Mouse (Mus musculus): ENCODE results near the gene Spata31d1a. TPM values are rescaled to one million over a fixed set of nuclear protein-coding genes. Genes with fewer than 3 reads are reported as not detected.
"Not testable (repeated sequence)": the region's sequence is repeated elsewhere in the genome, so short reads cannot be mapped to it uniquely, and the experiment has no call there.

The Spata31d1a gene
- total and polyA plus RNA-seq, 2 experiments from 2014 or later, result not detected

DNA sequence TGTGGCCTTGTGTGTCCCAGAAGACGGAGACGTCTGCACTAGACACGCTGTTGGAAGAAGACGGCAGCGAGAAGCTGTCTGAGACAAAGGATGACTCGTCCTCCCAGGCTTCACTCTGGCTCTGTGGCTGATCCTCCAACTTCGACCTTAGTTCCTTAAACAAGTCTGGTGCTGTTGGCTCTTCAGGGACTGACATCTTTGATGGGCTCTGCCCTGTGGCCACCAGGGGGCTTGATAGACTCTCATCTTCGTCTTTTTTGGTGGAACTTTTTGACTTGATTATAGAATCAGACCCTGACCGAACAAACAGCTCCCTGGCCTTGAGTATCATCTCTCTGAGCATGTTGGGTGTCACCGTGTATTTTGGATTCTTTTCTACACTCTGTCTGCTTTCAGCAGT is 31.6 kb upstream of the Spata31d1a start:
- 59% methylated on average over 10 of the region's 10 CpGs for WGBS
- Histone ChIP-seq H3K4me1 (ENCODE audit: control insufficient read depth, insufficient read depth) (peaks cover 7% of the 10 kb centered on the region), H3K4me3 (ENCODE audit: low read depth, low read length) (no peak overlapping the region), H3K9me3 (replicated peaks; ENCODE audit: control insufficient read depth, low read length) (no peaks in the 10 kb centered on the region), H3K4me2 (ENCODE audit: low read depth, low read length) (no peak overlapping the region), H3K27me3 (ENCODE audit: control insufficient read depth, insufficient read depth, low read length) (no peaks in the 10 kb centered on the region), H3K27ac (ENCODE audit: low read depth) (no peak overlapping the region), H3K36me3 (replicated peaks; ENCODE audit: control insufficient read depth, insufficient read depth, low read length) (no peaks in the 10 kb centered on the region), H3K9ac (replicated peaks; ENCODE audit: low read depth, low read length) (no peak overlapping the region)
- no peak for DNase-seq (ENCODE audit: low spot score)
- ATAC-seq (ENCODE audit: insufficient read depth, low read depth), result no peak
- TF ChIP-seq CTCF (IDR thresholded peaks at IDR 0.05; ENCODE audit: low read depth) (peak; percentile 35), EP300 (IDR thresholded peaks at IDR 0.05; ENCODE audit: low read depth) (no peak)

DNA sequence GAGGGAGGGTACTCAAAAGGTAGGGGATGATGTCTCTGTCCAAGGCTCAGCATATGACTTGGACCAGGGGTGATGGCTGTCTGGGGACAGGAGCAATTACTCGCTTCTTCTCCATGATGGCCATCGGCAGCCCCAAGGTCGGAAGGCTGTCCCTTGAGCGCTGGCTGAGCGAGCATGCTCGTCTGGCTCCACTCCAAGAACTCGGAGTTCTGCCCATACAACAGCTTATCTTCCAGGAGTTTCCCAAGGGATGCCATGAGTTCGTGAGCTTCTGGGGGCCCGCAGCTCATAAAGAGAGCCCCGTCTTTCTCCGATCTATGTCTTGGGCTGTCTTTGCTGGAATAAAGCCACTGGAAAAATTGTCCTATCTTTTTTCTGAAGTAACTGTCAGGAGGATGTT is 31.0 kb upstream of the Spata31d1a start:
- 0 out of 2 replicates have a peak overlapping the region, but pooled peaks have one; percentile 23 for H3K4me2 ChIP-seq (ENCODE audit: low read depth, low read length)
- DNase-seq (ENCODE audit: low spot score) (peak; percentile 42), ATAC-seq (ENCODE audit: insufficient read depth, low read depth) (peak; percentile 63; the same call in 1 of the 2 replicates)
- no peak for TF ChIP-seq EP300 (IDR thresholded peaks at IDR 0.05; ENCODE audit: low read depth)
- no peak overlapping the region for H3K4me3 ChIP-seq (ENCODE audit: low read depth, low read length)
- H3K4me1 ChIP-seq (ENCODE audit: control insufficient read depth, insufficient read depth), result peaks cover 7% of the 10 kb centered on the region
- H3K9me3 ChIP-seq (replicated peaks; ENCODE audit: control insufficient read depth, low read length), result no peaks in the 10 kb centered on the region
- no peaks in the 10 kb centered on the region for H3K36me3 ChIP-seq (replicated peaks; ENCODE audit: control insufficient read depth, insufficient read depth, low read length)
- H3K27me3 ChIP-seq (ENCODE audit: control insufficient read depth, insufficient read depth, low read length), result no peaks in the 10 kb centered on the region
- WGBS, result 24% methylated on average over 11 of the region's 11 CpGs
- H3K27ac ChIP-seq (ENCODE audit: low read depth), result no peak overlapping the region
- H3K9ac ChIP-seq (replicated peaks; ENCODE audit: low read depth, low read length), result no peak overlapping the region

DNA sequence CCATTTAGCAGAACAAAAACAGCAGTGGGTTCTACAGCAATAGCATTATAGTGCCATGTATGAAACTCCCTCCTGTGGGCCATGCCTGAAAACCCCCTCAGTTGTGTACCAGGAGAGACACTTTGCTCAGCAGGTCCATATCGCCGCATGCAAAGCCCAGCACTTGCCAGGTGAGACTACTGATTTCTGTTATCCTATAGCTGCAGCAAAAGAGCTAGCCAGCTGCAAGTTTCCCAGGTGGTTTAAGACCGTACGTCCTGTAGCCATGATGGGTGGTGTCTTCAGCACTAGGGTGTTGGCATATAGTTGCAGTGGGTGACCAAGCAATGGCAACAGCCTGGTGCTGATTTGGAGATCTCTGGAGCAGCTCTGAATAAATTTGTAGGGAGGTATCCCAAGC is 29.3 kb upstream of the Spata31d1a start:
- ATAC-seq (ENCODE audit: insufficient read depth, low read depth) (no peak), DNase-seq (ENCODE audit: low spot score) (no peak)
- Histone ChIP-seq H3K4me2 (ENCODE audit: low read depth, low read length) (no peak overlapping the region), H3K9me3 (replicated peaks; ENCODE audit: control insufficient read depth, low read length) (no peaks in the 10 kb centered on the region), H3K4me1 (ENCODE audit: control insufficient read depth, insufficient read depth) (peaks cover 7% of the 10 kb centered on the region), H3K4me3 (ENCODE audit: low read depth, low read length) (no peak overlapping the region), H3K9ac (replicated peaks; ENCODE audit: low read depth, low read length) (no peak overlapping the region), H3K36me3 (replicated peaks; ENCODE audit: control insufficient read depth, insufficient read depth, low read length) (no peaks in the 10 kb centered on the region), H3K27ac (ENCODE audit: low read depth) (no peak overlapping the region), H3K27me3 (ENCODE audit: control insufficient read depth, insufficient read depth, low read length) (no peaks in the 10 kb centered on the region)
- TF ChIP-seq EP300 (IDR thresholded peaks at IDR 0.05; ENCODE audit: low read depth), result no peak
- no peak for TF ChIP-seq CTCF (IDR thresholded peaks at IDR 0.05; ENCODE audit: low read depth)
- WGBS, result 85% methylated on average over 4 of the region's 4 CpGs

DNA sequence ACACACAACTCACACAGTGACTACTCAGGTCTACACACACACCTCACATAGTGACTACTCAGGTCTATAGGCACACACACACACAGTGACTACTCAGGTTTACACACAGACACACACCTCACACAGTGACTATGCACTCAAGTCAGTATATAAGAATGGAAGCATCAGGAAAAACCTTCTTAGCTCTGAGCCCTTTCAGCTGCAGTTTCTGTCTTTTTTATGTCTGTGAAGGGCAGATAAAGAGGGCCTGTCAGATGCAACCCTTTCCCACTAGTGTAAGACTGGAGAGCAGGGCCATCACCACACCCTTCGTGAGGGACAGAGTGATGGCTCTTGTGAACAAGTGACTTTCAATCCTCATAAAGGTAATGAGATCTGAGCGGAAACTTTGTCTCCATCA is 28.3 kb upstream of the Spata31d1a start:
- H3K4me2 ChIP-seq (ENCODE audit: low read depth, low read length), result no peak overlapping the region
- H3K27ac ChIP-seq (ENCODE audit: low read depth), result no peak overlapping the region
- H3K27me3 ChIP-seq (ENCODE audit: control insufficient read depth, insufficient read depth, low read length), result no peaks in the 10 kb centered on the region
- no peaks in the 10 kb centered on the region for H3K9me3 ChIP-seq (replicated peaks; ENCODE audit: control insufficient read depth, low read length)
- no peak overlapping the region for H3K9ac ChIP-seq (replicated peaks; ENCODE audit: low read depth, low read length)
- peaks cover 7% of the 10 kb centered on the region for H3K4me1 ChIP-seq (ENCODE audit: control insufficient read depth, insufficient read depth)
- TF ChIP-seq CTCF (IDR thresholded peaks at IDR 0.05; ENCODE audit: low read depth), result no peak
- no peak for TF ChIP-seq EP300 (IDR thresholded peaks at IDR 0.05; ENCODE audit: low read depth)
- ATAC-seq (ENCODE audit: insufficient read depth, low read depth) (no peak), DNase-seq (ENCODE audit: low spot score) (no peak)
- WGBS, result 80% methylated on average over 2 of the region's 2 CpGs
- no peaks in the 10 kb centered on the region for H3K36me3 ChIP-seq (replicated peaks; ENCODE audit: control insufficient read depth, insufficient read depth, low read length)
- no peak overlapping the region for H3K4me3 ChIP-seq (ENCODE audit: low read depth, low read length)

DNA sequence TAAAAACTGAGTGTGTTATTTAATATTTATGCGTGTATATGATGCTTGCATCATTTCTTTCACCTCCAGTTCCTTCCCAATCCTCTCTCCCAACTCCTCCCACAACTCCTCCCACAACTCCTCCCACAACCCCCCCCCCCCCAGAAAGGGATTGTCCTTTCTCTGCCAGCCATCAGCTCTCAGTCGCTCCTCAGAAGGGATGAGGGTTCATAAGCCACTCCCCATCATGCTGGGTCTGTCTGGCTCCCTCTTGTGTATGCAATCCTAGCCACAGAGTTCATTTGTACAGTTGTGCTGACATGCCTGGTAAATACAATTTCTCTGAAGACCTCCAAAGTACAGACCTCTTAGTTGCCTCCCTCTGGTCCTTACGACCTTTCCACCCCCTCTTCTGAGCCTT is 25.1 kb upstream of the Spata31d1a start:
- 31% methylated on average over 3 of the region's 3 CpGs for WGBS
- Histone ChIP-seq H3K36me3 (replicated peaks; ENCODE audit: control insufficient read depth, insufficient read depth, low read length) (no peaks in the 10 kb centered on the region), H3K9me3 (replicated peaks; ENCODE audit: control insufficient read depth, low read length) (no peaks in the 10 kb centered on the region), H3K4me3 (ENCODE audit: low read depth, low read length) (no peak overlapping the region), H3K4me2 (ENCODE audit: low read depth, low read length) (no peak overlapping the region), H3K4me1 (ENCODE audit: control insufficient read depth, insufficient read depth) (no peaks in the 10 kb centered on the region), H3K9ac (replicated peaks; ENCODE audit: low read depth, low read length) (no peak overlapping the region), H3K27me3 (ENCODE audit: control insufficient read depth, insufficient read depth, low read length) (no peaks in the 10 kb centered on the region), H3K27ac (ENCODE audit: low read depth) (no peak overlapping the region)
- DNase-seq (ENCODE audit: low spot score) (peak; percentile 61), ATAC-seq (ENCODE audit: insufficient read depth, low read depth) (peak; percentile 71)
- no peak for TF ChIP-seq EP300 (IDR thresholded peaks at IDR 0.05; ENCODE audit: low read depth)
- TF ChIP-seq CTCF (IDR thresholded peaks at IDR 0.05; ENCODE audit: low read depth), result peak; percentile 36

DNA sequence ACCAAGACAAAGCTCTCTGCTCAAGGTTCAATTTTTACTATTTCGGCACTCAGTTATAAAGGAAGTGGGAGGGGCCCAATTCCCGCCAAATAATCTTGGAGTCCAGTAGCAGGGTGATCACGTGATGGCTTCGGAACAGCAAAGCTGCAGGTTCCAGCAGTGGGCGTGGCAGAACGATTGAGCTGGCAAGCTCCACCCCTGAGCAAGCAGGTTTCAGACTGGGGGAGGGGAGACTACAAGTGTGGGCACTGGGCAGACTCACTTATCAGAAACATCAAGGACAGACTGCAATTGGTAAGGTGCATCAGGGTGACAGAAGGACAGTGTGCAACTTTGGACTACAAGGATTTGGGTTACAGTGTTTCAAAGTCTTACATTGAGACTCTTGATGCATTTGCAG is 24.2 kb upstream of the Spata31d1a start:
- not testable (repeated sequence) for DNase-seq (ENCODE audit: low spot score)

More for the DNA sequence above, 24.2 kb upstream of the Spata31d1a start:
- H3K9me3 ChIP-seq (replicated peaks; ENCODE audit: control insufficient read depth, low read length); H3K27ac ChIP-seq (ENCODE audit: low read depth); H3K4me2 ChIP-seq (ENCODE audit: low read depth, low read length); H3K9ac ChIP-seq (replicated peaks; ENCODE audit: low read depth, low read length); ATAC-seq (ENCODE audit: insufficient read depth, low read depth); H3K27me3 ChIP-seq (ENCODE audit: control insufficient read depth, insufficient read depth, low read length); H3K36me3 ChIP-seq (replicated peaks; ENCODE audit: control insufficient read depth, insufficient read depth, low read length); H3K4me3 ChIP-seq (ENCODE audit: low read depth, low read length); H3K4me1 ChIP-seq (ENCODE audit: control insufficient read depth, insufficient read depth): not testable (repeated sequence)
- WGBS, result 34% methylated on average over 6 of the region's 6 CpGs
